Mouse (Mus musculus): ENCODE measurements around the gene Map4k5.

GRCm38 (mm10) chr12:69756015-69756414 is 137.0 kb downstream of the Map4k5 start:
- TF ChIP-seq POLR2A (IDR thresholded peaks at IDR 0.05; ENCODE audit: insufficient read depth, low read depth, low read length) (no peak), CTCF (IDR thresholded peaks at IDR 0.05; ENCODE audit: insufficient read depth, low read depth, low read length) (no peak)
